Comparison of ENCODE assay signal across 9 mouse cellular contexts in the genomic region with DNA sequence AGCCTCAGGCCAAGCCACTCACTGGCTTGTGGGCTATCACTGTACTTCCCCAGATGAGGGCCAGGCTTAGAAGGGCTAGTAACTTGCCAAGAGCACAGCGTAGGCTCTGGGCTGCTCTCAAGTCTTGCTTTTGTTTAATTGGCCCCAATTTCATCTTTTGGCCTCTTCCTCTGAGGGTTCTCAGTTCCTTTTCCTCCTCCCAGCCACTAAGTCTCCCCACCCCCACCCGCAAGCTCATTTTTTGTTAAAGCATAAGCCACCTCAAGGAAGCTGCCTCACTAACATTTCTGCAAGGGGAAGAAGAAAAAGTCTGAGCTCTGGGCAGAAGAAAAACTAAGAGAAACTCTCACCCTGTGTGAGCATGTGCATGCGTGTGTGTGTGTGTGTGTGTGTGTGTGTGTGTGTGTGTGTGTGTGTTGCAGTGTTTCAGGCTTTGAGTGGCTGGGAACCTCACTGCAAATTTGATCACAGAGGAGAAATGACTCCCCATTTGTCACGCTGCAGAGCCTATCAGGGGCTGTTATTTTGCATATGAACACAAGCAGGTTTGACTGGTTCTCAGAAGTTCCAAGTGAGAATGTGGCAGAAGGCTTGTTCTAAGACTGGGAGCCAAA. TPM values are rescaled to one million over a fixed set of nuclear protein-coding genes. Genes with fewer than 3 reads are reported as not detected.
DNase-seq lines count a peak whose midpoint lies in the region; ATAC-seq lines count a peak whose summit lies in the region.
"Had no signal": no experiment of that assay in that cellular context is flagged by ENCODE, and none has a peak within 500 bp of the region (broad histone marks: within the 10 kb centered on the region; RNA-seq: fewer than 3 reads in every experiment).

No protein-coding gene starts in this region.

- intact Hi-C loops in left cerebral cortex, postnatal 10 days (cut with DNase I) = no loop called here

- peak; percentile 50 for DNase-seq in urinary bladder, postnatal 14 days (ENCODE audit: low spot score)
- DNase-seq in urinary bladder, postnatal 4 days (ENCODE audit: low spot score in 2 of 2) = no peak
- peak; percentile 72 for DNase-seq in lung, postnatal 36 days
- DNase-seq in left cerebral cortex, postnatal 10 days (ENCODE audit: extremely low spot score in 1 of 2, low spot score in 2 of 2) = no peak
- no peak for DNase-seq in gastrocnemius, adult 8-10 months (ENCODE audit: low spot score in 2 of 2)
- DNase-seq: adrenal gland, postnatal 10 days had no signal

- ATAC-seq in granulocyte monocyte progenitor cell, adult 5-6 weeks (replicated peaks; ENCODE audit: poor library complexity, severe bottlenecking) = peak; percentile 82
- no peak for ATAC-seq in erythroblast, adult 5-6 weeks (replicated peaks; ENCODE audit: low FRiP score, poor library complexity, severe bottlenecking)
- ATAC-seq: forebrain, embryonic 13.5 days had no signal

RNA-seq across cellular contexts. Expression of gene Plekhg6, which starts 12.7 kb away (rescaled TPM):
- not detected in 2 replicates for total RNA-seq in granulocyte monocyte progenitor cell, adult 5-6 weeks (2014; fragmentation: Nextera tagmentation)
- not detected in 2 replicates for total RNA-seq in granulocyte monocyte progenitor cell, adult 5-6 weeks (2017)
- not detected in 2 replicates for total RNA-seq in erythroblast, adult 5-6 weeks (2015; ENCODE audit: low replicate concordance)
- total RNA-seq in erythroblast, adult 5-6 weeks (2017; ENCODE audit: low replicate concordance) = not detected in 2 replicates
- total RNA-seq in left cerebral cortex, postnatal 10 days (2021) = under 1 TPM; 0.14 to 0.24 TPM
- not detected for total RNA-seq in gastrocnemius, adult 8-10 months (2022)

RNA-seq across cellular contexts. Expression of gene Tnfrsf1a, which starts 18.7 kb away (rescaled TPM):
- total RNA-seq in granulocyte monocyte progenitor cell, adult 5-6 weeks (2014; fragmentation: Nextera tagmentation) = 89.1 and 104 TPM in 2 replicates
- total RNA-seq in granulocyte monocyte progenitor cell, adult 5-6 weeks (2017) = 54.4 and 88.8 TPM in 2 replicates
- total RNA-seq in erythroblast, adult 5-6 weeks (2015; ENCODE audit: low replicate concordance) = 18.8 and 24.8 TPM in 2 replicates
- total RNA-seq in erythroblast, adult 5-6 weeks (2017; ENCODE audit: low replicate concordance) = 7.2 and 13.8 TPM in 2 replicates
- 10 to 100 TPM in 1 of 2 experiments, 1 to 10 TPM in 1; 9.4 to 11.8 TPM for total RNA-seq in left cerebral cortex, postnatal 10 days (2021)
- 10 to 100 TPM; 13.1 to 22.3 (median 16.3) TPM for total RNA-seq in gastrocnemius, adult 8-10 months (2022)

RNA-seq across cellular contexts. Expression of gene Scnn1a, which starts 47.4 kb away (rescaled TPM):
- total RNA-seq in granulocyte monocyte progenitor cell, adult 5-6 weeks (2014; fragmentation: Nextera tagmentation) = 16.2 and 18.9 TPM in 2 replicates
- total RNA-seq in granulocyte monocyte progenitor cell, adult 5-6 weeks (2017) = 1.4 and 1.8 TPM in 2 replicates
- 4.6 and 7.9 TPM in 2 replicates for total RNA-seq in erythroblast, adult 5-6 weeks (2015; ENCODE audit: low replicate concordance)
- not detected in 2 replicates for total RNA-seq in erythroblast, adult 5-6 weeks (2017; ENCODE audit: low replicate concordance)
- total RNA-seq in left cerebral cortex, postnatal 10 days (2021) = 1 to 10 TPM; 2.0 to 2.3 TPM
- total RNA-seq in gastrocnemius, adult 8-10 months (2022) = under 1 TPM; 0.17 to 0.19 (median 0.17) TPM

RNA-seq across cellular contexts. Expression of gene Ltbr, which starts 54.2 kb away (rescaled TPM):
- 36.4 and 50.3 TPM in 2 replicates for total RNA-seq in granulocyte monocyte progenitor cell, adult 5-6 weeks (2014; fragmentation: Nextera tagmentation)
- total RNA-seq in granulocyte monocyte progenitor cell, adult 5-6 weeks (2017) = 29.9 and 36.3 TPM in 2 replicates
- total RNA-seq in erythroblast, adult 5-6 weeks (2015; ENCODE audit: low replicate concordance) = 7.1 and 10.9 TPM in 2 replicates
- total RNA-seq in erythroblast, adult 5-6 weeks (2017; ENCODE audit: low replicate concordance) = 2.6 and 7.2 TPM in 2 replicates
- total RNA-seq in left cerebral cortex, postnatal 10 days (2021) = 1 to 10 TPM; 9.4 to 9.7 TPM
- 10 to 100 TPM; 14.7 to 19.7 (median 19.3) TPM for total RNA-seq in gastrocnemius, adult 8-10 months (2022)

Comparison
In these comparisons a context has a peak if more than half of its experiments do, and no peak if none do; other contexts are left out.
1. DNase-seq: peak in urinary bladder, postnatal 14 days (single experiment) and lung, postnatal 36 days (single experiment); none in urinary bladder, postnatal 4 days (0 of 2), left cerebral cortex, postnatal 10 days (0 of 2) and gastrocnemius, adult 8-10 months (0 of 2).